Mouse (Mus musculus) embryonic stem cell, embryonic (primary cell): ENCODE results near the gene Nmnat2.

ENCODE experiments used
- CTCF ChIA-PET, 4 experiments: fragments of 300-600 bp in 2 of 4; fragments of 350-600 bp in 2 of 4; sonication (Branson Sonifier 250); formaldehyde crosslinking; loops; one replicate each; lab custom pipeline; 2022; ENCODE audit warnings: inconsistent platforms in 2 of 4; lab: Charles Lee
- POLR2A ChIA-PET, 4 experiments: fragments of 300-600 bp in 2 of 4; fragments of 350-600 bp in 2 of 4; sonication (Branson Sonifier 250); formaldehyde crosslinking; loops; one replicate each; lab custom pipeline; 2022; ENCODE audit warnings: antibody characterized with exemption in 4 of 4, inconsistent platforms in 1 of 4; lab: Charles Lee

Gene Nmnat2

GRCm38 (mm10) chr1:153168293-153168692 lies 213.5 kb downstream of the Nmnat2 start:
- ChIA-PET POLR2A (interaction anchor here in 1 of 4 experiments (1.2 to 1.6 kb wide), 2 partner anchors 28 to 38 kb away, joined by 4 to 5 read pairs; no protein-coding TSS in a partner anchor), CTCF (interaction anchor here in 1 of 4 experiments (0.8 to 0.9 kb wide), 2 partner anchors 67 to 147 kb away, joined by 3 read pairs; no protein-coding TSS in a partner anchor)
